Mouse (Mus musculus): Measurements from ENCODE around the gene Btbd3. TPM values are rescaled to one million over a fixed set of nuclear protein-coding genes. Genes with fewer than 3 reads are reported as not detected.
A peak's percentile ranks its signal among the peaks of the same experiment; 100 is the strongest.

Btbd3 gene
- polyA plus RNA-seq, 1 experiment from 2014 or later = 52.5 TPM

GRCm38 (mm10) chr2:138285811-138286210 is 29.4 kb downstream of the Btbd3 start:
- Histone ChIP-seq H3K4me3 (replicated peaks; ENCODE audit: low read depth, low read length) (no peak overlapping the region), H3K9ac (replicated peaks; ENCODE audit: low read length) (no peak overlapping the region), H3K27ac (replicated peaks; ENCODE audit: low read depth, low read length) (no peak overlapping the region), H3K4me2 (ENCODE audit: low read length) (no peak overlapping the region), H3K36me3 (ENCODE audit: control insufficient read depth, insufficient read depth, low read length) (peaks cover 27% of the 10 kb centered on the region), H3K9me3 (ENCODE audit: control insufficient read depth, low read length) (no peaks in the 10 kb centered on the region), H3K27me3 (ENCODE audit: control insufficient read depth, insufficient read depth, low read length) (no peaks in the 10 kb centered on the region), H3K4me1 (ENCODE audit: control insufficient read depth, insufficient read depth, low read length) (no peaks in the 10 kb centered on the region)
- 96% methylated on average over 4 of the region's 4 CpGs for WGBS
- DNase-seq = no peak
- ATAC-seq (ENCODE audit: low FRiP score, low TSS enrichment) = peak; percentile 27; the same call in 1 of the 2 replicates

- H3K36me3 ChIP-seq (ENCODE audit: control insufficient read depth, insufficient read depth, low read length) = peaks cover 8% of the 10 kb centered on the region; the same call in 1 of the 2 replicates
- H3K4me3 ChIP-seq (replicated peaks; ENCODE audit: low read depth, low read length) = no peak overlapping the region
- H3K9ac ChIP-seq (replicated peaks; ENCODE audit: low read length) = no peak overlapping the region
- H3K4me1 ChIP-seq (ENCODE audit: control insufficient read depth, insufficient read depth, low read length) = no peaks in the 10 kb centered on the region
- no peak overlapping the region for H3K4me2 ChIP-seq (ENCODE audit: low read length)
- no peak for DNase-seq
- no peak for ATAC-seq (ENCODE audit: low FRiP score, low TSS enrichment)
- no peak overlapping the region for H3K27ac ChIP-seq (replicated peaks; ENCODE audit: low read depth, low read length)
- 95% methylated on average over 2 of the region's 2 CpGs for WGBS
- H3K9me3 ChIP-seq (ENCODE audit: control insufficient read depth, low read length) = no peaks in the 10 kb centered on the region
- no peaks in the 10 kb centered on the region for H3K27me3 ChIP-seq (ENCODE audit: control insufficient read depth, insufficient read depth, low read length)
These were observed 33.8 kb downstream of the Btbd3 start for GRCm38 (mm10) chr2:138290154-138290553.

DNA sequence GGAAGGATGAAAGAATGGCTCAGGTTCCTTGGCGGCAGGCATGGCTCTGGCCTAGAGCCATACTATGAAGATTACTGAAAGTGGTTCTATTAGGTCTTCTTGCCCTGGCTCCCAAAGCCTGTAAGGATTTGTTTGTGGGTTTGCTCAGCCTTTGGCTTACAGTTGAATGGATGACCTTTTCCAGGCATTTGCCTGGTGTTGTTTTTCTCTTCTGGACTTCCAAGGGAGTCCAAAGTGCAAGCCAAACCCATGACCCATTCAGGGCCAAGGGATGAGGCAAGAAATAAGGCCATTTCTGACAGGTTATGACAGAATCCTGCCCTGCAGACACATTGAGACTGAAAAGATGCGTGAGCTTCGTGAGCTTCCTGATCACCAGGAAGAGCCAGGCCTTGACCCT is 37.9 kb downstream of the Btbd3 start:
- no peak for DNase-seq
- no peak for ATAC-seq (ENCODE audit: low FRiP score, low TSS enrichment)
- H3K27me3 ChIP-seq (ENCODE audit: control insufficient read depth, insufficient read depth, low read length) = no peaks in the 10 kb centered on the region
- 95% methylated on average over 3 of the region's 3 CpGs for WGBS
- H3K4me3 ChIP-seq (replicated peaks; ENCODE audit: low read depth, low read length) = no peak overlapping the region
- no peak overlapping the region for H3K4me2 ChIP-seq (ENCODE audit: low read length)
- no peaks in the 10 kb centered on the region for H3K9me3 ChIP-seq (ENCODE audit: control insufficient read depth, low read length)
- no peak overlapping the region for H3K9ac ChIP-seq (replicated peaks; ENCODE audit: low read length)
- H3K27ac ChIP-seq (replicated peaks; ENCODE audit: low read depth, low read length) = no peak overlapping the region
- no peaks in the 10 kb centered on the region for H3K36me3 ChIP-seq (ENCODE audit: control insufficient read depth, insufficient read depth, low read length)
- no peaks in the 10 kb centered on the region for H3K4me1 ChIP-seq (ENCODE audit: control insufficient read depth, insufficient read depth, low read length)

- no peak overlapping the region for H3K27ac ChIP-seq (replicated peaks; ENCODE audit: low read depth, low read length)
- H3K4me2 ChIP-seq (ENCODE audit: low read length) = no peak overlapping the region
- WGBS = 98% methylated on average over 2 of the region's 2 CpGs
- ATAC-seq (ENCODE audit: low FRiP score, low TSS enrichment) (no peak), DNase-seq (no peak)
- H3K27me3 ChIP-seq (ENCODE audit: control insufficient read depth, insufficient read depth, low read length) = no peaks in the 10 kb centered on the region
- H3K36me3 ChIP-seq (ENCODE audit: control insufficient read depth, insufficient read depth, low read length) = no peaks in the 10 kb centered on the region
- no peak overlapping the region for H3K4me3 ChIP-seq (replicated peaks; ENCODE audit: low read depth, low read length)
- no peaks in the 10 kb centered on the region for H3K4me1 ChIP-seq (ENCODE audit: control insufficient read depth, insufficient read depth, low read length)
- no peaks in the 10 kb centered on the region for H3K9me3 ChIP-seq (ENCODE audit: control insufficient read depth, low read length)
- H3K9ac ChIP-seq (replicated peaks; ENCODE audit: low read length) = no peak overlapping the region
These were observed 49.9 kb downstream of the Btbd3 start for GRCm38 (mm10) chr2:138306236-138306635.

DNA sequence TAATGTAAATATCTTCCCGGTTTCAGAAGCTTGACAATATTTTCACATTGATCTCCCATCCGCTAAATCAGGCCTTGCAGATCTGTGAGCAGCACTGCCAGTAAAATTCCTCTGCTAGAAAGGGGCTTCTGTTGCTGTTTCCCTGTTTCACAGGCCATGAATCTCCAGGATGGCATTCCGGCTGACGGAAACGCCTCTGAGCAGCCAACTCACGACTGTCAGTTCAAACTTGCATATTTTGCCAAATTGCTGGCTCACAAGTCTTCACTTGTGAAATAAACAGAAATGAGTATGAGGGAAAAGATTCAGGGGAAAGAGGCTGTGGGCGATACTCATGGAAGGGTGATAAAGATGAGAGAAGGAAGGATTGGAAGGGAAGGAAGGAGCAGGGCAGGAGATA is 59.3 kb downstream of the Btbd3 start:
- DNase-seq (no peak), ATAC-seq (ENCODE audit: low FRiP score, low TSS enrichment) (no peak)
- 87% methylated on average over 7 of the region's 7 CpGs for WGBS
- Histone ChIP-seq H3K9me3 (ENCODE audit: control insufficient read depth, low read length) (no peaks in the 10 kb centered on the region), H3K27ac (replicated peaks; ENCODE audit: low read depth, low read length) (no peak overlapping the region), H3K9ac (replicated peaks; ENCODE audit: low read length) (no peak overlapping the region), H3K4me1 (ENCODE audit: control insufficient read depth, insufficient read depth, low read length) (no peaks in the 10 kb centered on the region), H3K4me2 (ENCODE audit: low read length) (no peak overlapping the region), H3K36me3 (ENCODE audit: control insufficient read depth, insufficient read depth, low read length) (no peaks in the 10 kb centered on the region), H3K27me3 (ENCODE audit: control insufficient read depth, insufficient read depth, low read length) (no peaks in the 10 kb centered on the region), H3K4me3 (replicated peaks; ENCODE audit: low read depth, low read length) (no peak overlapping the region)

GRCm38 (mm10) chr2:138320408-138320807 is 64.0 kb downstream of the Btbd3 start:
- no peak for DNase-seq
- H3K4me1 ChIP-seq (ENCODE audit: control insufficient read depth, insufficient read depth, low read length) = no peaks in the 10 kb centered on the region
- H3K27me3 ChIP-seq (ENCODE audit: control insufficient read depth, insufficient read depth, low read length) = no peaks in the 10 kb centered on the region
- no peak for ATAC-seq (ENCODE audit: low FRiP score, low TSS enrichment)
- no peak overlapping the region for H3K9ac ChIP-seq (replicated peaks; ENCODE audit: low read length)
- H3K9me3 ChIP-seq (ENCODE audit: control insufficient read depth, low read length) = no peaks in the 10 kb centered on the region
- H3K27ac ChIP-seq (replicated peaks; ENCODE audit: low read depth, low read length) = no peak overlapping the region
- no peak overlapping the region for H3K4me3 ChIP-seq (replicated peaks; ENCODE audit: low read depth, low read length)
- H3K4me2 ChIP-seq (ENCODE audit: low read length) = no peak overlapping the region
- no peaks in the 10 kb centered on the region for H3K36me3 ChIP-seq (ENCODE audit: control insufficient read depth, insufficient read depth, low read length)

DNA sequence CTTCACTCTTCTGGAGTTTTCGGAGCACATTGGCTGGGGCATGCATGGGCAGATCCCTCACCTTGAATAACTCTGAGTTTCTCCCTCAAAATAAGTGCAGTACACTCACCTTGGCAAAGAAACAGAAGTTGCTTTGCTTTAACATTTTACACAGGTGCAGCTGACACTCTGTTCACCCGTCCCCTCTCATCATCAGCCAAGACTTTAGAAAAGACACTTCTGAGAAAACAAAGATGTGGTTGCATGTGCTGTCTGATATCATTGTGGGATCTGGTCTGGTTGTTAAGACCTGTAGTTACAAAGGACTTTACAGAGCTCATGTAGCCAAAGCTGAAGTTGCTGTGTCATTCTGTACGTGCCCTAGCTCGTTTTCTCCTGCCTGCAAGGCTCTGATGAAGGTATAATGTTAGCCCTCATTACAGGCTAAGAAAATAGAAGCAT is 64.7 kb downstream of the Btbd3 start:
- WGBS = 89% methylated on average over 4 of the region's 4 CpGs
- Histone ChIP-seq H3K4me1 (ENCODE audit: control insufficient read depth, insufficient read depth, low read length) (no peaks in the 10 kb centered on the region), H3K36me3 (ENCODE audit: control insufficient read depth, insufficient read depth, low read length) (no peaks in the 10 kb centered on the region), H3K9ac (replicated peaks; ENCODE audit: low read length) (no peak overlapping the region), H3K4me2 (ENCODE audit: low read length) (no peak overlapping the region), H3K27me3 (ENCODE audit: control insufficient read depth, insufficient read depth, low read length) (no peaks in the 10 kb centered on the region), H3K4me3 (replicated peaks; ENCODE audit: low read depth, low read length) (no peak overlapping the region), H3K9me3 (ENCODE audit: control insufficient read depth, low read length) (no peaks in the 10 kb centered on the region), H3K27ac (replicated peaks; ENCODE audit: low read depth, low read length) (no peak overlapping the region)
- DNase-seq = no peak
- ATAC-seq (ENCODE audit: low FRiP score, low TSS enrichment) = no peak

DNA sequence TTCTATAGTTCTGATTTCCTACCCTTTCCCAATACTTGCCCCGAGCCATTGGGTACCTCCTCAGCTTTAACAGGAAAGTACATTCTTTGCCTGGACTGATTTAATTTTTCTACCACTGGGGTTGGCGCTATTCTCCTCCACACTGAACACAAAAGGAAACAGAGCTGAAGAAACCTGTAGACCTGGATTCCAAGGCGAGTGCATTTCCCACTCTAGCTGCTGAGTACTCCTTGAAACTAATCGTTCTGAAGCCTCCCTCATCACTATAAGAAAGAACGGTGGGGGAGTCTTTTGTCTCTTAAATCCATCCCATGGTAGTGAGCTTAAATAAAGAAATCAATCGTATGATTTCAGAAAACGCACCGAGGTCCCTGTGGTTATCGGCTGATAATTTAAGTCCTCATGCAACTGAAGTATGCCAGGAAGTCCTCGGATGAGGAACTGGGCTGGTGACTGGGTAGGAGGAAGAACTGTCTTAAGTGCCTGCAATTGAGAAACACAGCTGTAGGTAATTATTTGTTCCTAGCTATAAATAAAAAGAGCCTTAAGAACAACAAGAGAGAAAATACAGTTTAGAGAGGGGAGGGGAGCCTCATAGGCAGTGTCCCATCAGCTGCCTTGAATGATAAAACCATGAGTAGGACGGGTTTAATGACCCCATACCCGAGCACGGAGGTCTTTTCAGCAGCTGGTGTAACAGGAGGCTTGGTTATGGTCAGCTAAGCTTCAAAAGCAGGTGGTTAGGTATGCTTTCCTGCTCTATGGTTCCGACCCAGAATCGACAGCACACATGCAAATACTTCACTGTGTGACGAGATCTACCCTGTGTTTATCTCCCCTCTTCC is 66.1 kb downstream of the Btbd3 start:
- no peak overlapping the region for H3K4me3 ChIP-seq (replicated peaks; ENCODE audit: low read depth, low read length)
- H3K4me2 ChIP-seq (ENCODE audit: low read length) = no peak overlapping the region
- ATAC-seq (ENCODE audit: low FRiP score, low TSS enrichment) (no peak; the same call in 1 of the 2 replicates), DNase-seq (no peak)
- no peaks in the 10 kb centered on the region for H3K9me3 ChIP-seq (ENCODE audit: control insufficient read depth, low read length)
- 80% methylated on average over 16 of the region's 16 CpGs for WGBS
- H3K9ac ChIP-seq (replicated peaks; ENCODE audit: low read length) = no peak overlapping the region
- no peak overlapping the region for H3K27ac ChIP-seq (replicated peaks; ENCODE audit: low read depth, low read length)
- no peaks in the 10 kb centered on the region for H3K27me3 ChIP-seq (ENCODE audit: control insufficient read depth, insufficient read depth, low read length)
- H3K36me3 ChIP-seq (ENCODE audit: control insufficient read depth, insufficient read depth, low read length) = no peaks in the 10 kb centered on the region
- H3K4me1 ChIP-seq (ENCODE audit: control insufficient read depth, insufficient read depth, low read length) = no peaks in the 10 kb centered on the region

- WGBS = 65% methylated on average over 4 of the region's 4 CpGs
- no peaks in the 10 kb centered on the region for H3K9me3 ChIP-seq (ENCODE audit: control insufficient read depth, low read length)
- H3K9ac ChIP-seq (replicated peaks; ENCODE audit: low read length) = no peak overlapping the region
- DNase-seq (no peak), ATAC-seq (ENCODE audit: low FRiP score, low TSS enrichment) (no peak)
- H3K4me1 ChIP-seq (ENCODE audit: control insufficient read depth, insufficient read depth, low read length) = no peaks in the 10 kb centered on the region
- no peak overlapping the region for H3K27ac ChIP-seq (replicated peaks; ENCODE audit: low read depth, low read length)
- H3K4me2 ChIP-seq (ENCODE audit: low read length) = no peak overlapping the region
- no peaks in the 10 kb centered on the region for H3K36me3 ChIP-seq (ENCODE audit: control insufficient read depth, insufficient read depth, low read length)
- H3K27me3 ChIP-seq (ENCODE audit: control insufficient read depth, insufficient read depth, low read length) = no peaks in the 10 kb centered on the region
- H3K4me3 ChIP-seq (replicated peaks; ENCODE audit: low read depth, low read length) = no peak overlapping the region
These were observed 70.0 kb downstream of the Btbd3 start for GRCm38 (mm10) chr2:138326367-138326766.

All from midbrain, embryonic 14.5 days (tissue).